ENCODE assay signal across 21 mouse cellular contexts in the genomic region with DNA sequence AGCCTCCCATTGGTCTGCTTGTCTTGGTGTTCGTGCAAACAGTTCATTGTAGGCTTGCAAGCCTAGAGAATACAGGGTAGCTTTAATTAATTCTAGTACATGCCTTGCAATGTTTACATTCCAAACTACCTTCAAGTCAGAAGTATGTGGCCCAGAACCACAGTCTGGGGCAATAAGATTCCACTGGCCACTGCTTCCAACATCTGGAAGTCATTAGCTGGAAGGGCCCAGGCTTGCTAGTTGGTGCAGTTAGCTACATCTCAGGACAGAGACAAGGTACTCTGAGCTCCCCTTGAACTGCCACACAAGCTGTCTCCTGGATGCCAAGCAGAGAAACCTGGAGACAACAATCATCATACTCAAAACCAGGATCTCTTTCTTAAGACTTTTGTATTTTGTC.
A peak's percentile ranks its signal among the peaks of the same experiment; 100 is the strongest.
DNase-seq lines count a peak whose midpoint lies in the region; ATAC-seq lines count a peak whose summit lies in the region.
"Had no signal": no experiment of that assay in that cellular context is flagged by ENCODE, and none has a peak within 500 bp of the region (broad histone marks: within the 10 kb centered on the region; RNA-seq: fewer than 3 reads in every experiment).

No protein-coding gene starts in this region.

- peaks cover 55% of the 10 kb centered on the region for H3K4me1 ChIP-seq in heart, embryonic 15.5 days (replicated peaks)
- H3K4me1 ChIP-seq in forebrain, embryonic 10.5 days, result peaks cover 8% of the 10 kb centered on the region; the same call in 1 of the 2 replicates
- H3K4me1 ChIP-seq in heart, embryonic 12.5 days (replicated peaks), result peaks cover 47% of the 10 kb centered on the region
- H3K4me1 ChIP-seq: liver, embryonic 12.5 days; midbrain, embryonic 12.5 days had no signal

- no peak for DNase-seq in heart, adult 9 months (ENCODE audit: low spot score in 2 of 2)
- peak; percentile 67 for DNase-seq in embryo, embryonic 11 days
- peak; percentile 81 for DNase-seq in fibroblast of lung, adult 2 months (ENCODE audit: low read depth)
- peak; percentile 70 for DNase-seq in mesoderm, embryonic 11.5 days (ENCODE audit: low read depth, low spot score)
- no peak for DNase-seq in forebrain, embryonic 10.5 days (ENCODE audit: extremely low spot score, low spot score)
- DNase-seq in right cerebral cortex, postnatal 4 days, result no peak
- DNase-seq: adrenal gland, adult 2 months; cerebellum, adult 8-10 months; forebrain, postnatal 0 days; gastrocnemius, adult 2 months; kidney, adult 18-20 months; kidney, postnatal 10 days; layer of hippocampus, postnatal 36 days; lung, adult 2 months; thymus, postnatal 4 days had no signal

- H3K27ac ChIP-seq in heart, embryonic 15.5 days, result 0 out of 2 replicates have a peak overlapping the region, but pooled peaks have one; percentile 24
- H3K27ac ChIP-seq in forebrain, embryonic 10.5 days, result no peak overlapping the region
- H3K27ac ChIP-seq in heart, embryonic 12.5 days (ENCODE audit: poor library complexity, severe bottlenecking), result no peak overlapping the region
- H3K27ac ChIP-seq: gastrocnemius, adult 2 months; layer of hippocampus, adult 2 months; liver, embryonic 12.5 days; macrophage; midbrain, embryonic 12.5 days had no signal

- H3K27me3 ChIP-seq in heart, embryonic 15.5 days, result no peaks in the 10 kb centered on the region
- H3K27me3 ChIP-seq in forebrain, embryonic 10.5 days (ENCODE audit: poor library complexity, severe bottlenecking), result no peaks in the 10 kb centered on the region
- H3K27me3 ChIP-seq in heart, embryonic 12.5 days (replicated peaks), result no peaks in the 10 kb centered on the region
- H3K27me3 ChIP-seq: liver, embryonic 12.5 days; midbrain, embryonic 12.5 days had no signal

- no peak overlapping the region for H3K4me3 ChIP-seq in heart, embryonic 15.5 days
- no peak overlapping the region for H3K4me3 ChIP-seq in forebrain, embryonic 10.5 days
- H3K4me3 ChIP-seq in heart, embryonic 12.5 days, result no peak overlapping the region
- H3K4me3 ChIP-seq: gastrocnemius, adult 2 months; layer of hippocampus, adult 2 months; liver, embryonic 12.5 days; midbrain, embryonic 12.5 days had no signal

- no peak overlapping the region for H3K9ac ChIP-seq in heart, embryonic 15.5 days
- no peak overlapping the region for H3K9ac ChIP-seq in heart, embryonic 12.5 days
- H3K9ac ChIP-seq: forebrain, postnatal 0 days; liver, embryonic 12.5 days; midbrain, embryonic 12.5 days had no signal

- no peaks in the 10 kb centered on the region for H3K36me3 ChIP-seq in heart, embryonic 15.5 days
- H3K36me3 ChIP-seq in forebrain, embryonic 10.5 days (replicated peaks), result no peaks in the 10 kb centered on the region
- no peaks in the 10 kb centered on the region for H3K36me3 ChIP-seq in heart, embryonic 12.5 days
- H3K36me3 ChIP-seq: liver, embryonic 12.5 days; midbrain, embryonic 12.5 days had no signal

- no peaks in the 10 kb centered on the region for H3K9me3 ChIP-seq in heart, embryonic 15.5 days (replicated peaks)
- H3K9me3 ChIP-seq in forebrain, embryonic 10.5 days, result no peaks in the 10 kb centered on the region
- no peaks in the 10 kb centered on the region for H3K9me3 ChIP-seq in heart, embryonic 12.5 days (replicated peaks)
- H3K9me3 ChIP-seq: liver, embryonic 12.5 days; midbrain, embryonic 12.5 days had no signal

- WGBS in heart, embryonic 15.5 days, result 56% methylated on average over 1 of the region's 1 CpGs
- 32% methylated on average over 1 of the region's 1 CpGs for WGBS in forebrain, embryonic 10.5 days
- 58% methylated on average over 1 of the region's 1 CpGs for WGBS in heart, embryonic 12.5 days

- no peak for ATAC-seq in heart, embryonic 15.5 days (replicated peaks; ENCODE audit: insufficient number of reproducible peaks, insufficient read depth, low FRiP score, low read depth)
- no peak for ATAC-seq in heart, embryonic 12.5 days (ENCODE audit: insufficient number of reproducible peaks, low FRiP score)
- ATAC-seq: forebrain, postnatal 0 days; liver, embryonic 12.5 days had no signal

- no peak overlapping the region for H3K4me2 ChIP-seq in heart, embryonic 15.5 days
- H3K4me2 ChIP-seq in heart, embryonic 12.5 days, result no peak overlapping the region
- H3K4me2 ChIP-seq: liver, embryonic 12.5 days; midbrain, embryonic 12.5 days had no signal

Comparison
In these comparisons a context has a peak if more than half of its experiments do, and no peak if none do; other contexts are left out.
1. DNase-seq: peak in embryo, embryonic 11 days (single experiment), fibroblast of lung, adult 2 months (single experiment) and mesoderm, embryonic 11.5 days (single experiment); none in heart, adult 9 months (0 of 2), forebrain, embryonic 10.5 days (single experiment) and right cerebral cortex, postnatal 4 days (single experiment).